Mouse (Mus musculus) lung, postnatal 0 days (tissue): Measurements from ENCODE around the gene Trappc11.

Experiments used
- CTCF ChIP-seq: IDR thresholded peaks from 2 replicates; pipeline ENCODE4 v1.5.1; 2016; ENCODE audit warnings: antibody characterized with exemption, mild to moderate bottlenecking
- EP300 ChIP-seq: IDR thresholded peaks from 2 replicates; pipeline ENCODE4 v1.6.1; 2016; ENCODE audit warnings: antibody characterized with exemption, mild to moderate bottlenecking, control low read depth

GRCm38 (mm10) chr8:47544094-47544493, 10.8 kb upstream of the Trappc11 start:
- TF ChIP-seq CTCF, result no peak
- no peak for TF ChIP-seq EP300
